Mouse (Mus musculus) ovary, postnatal 10 days (tissue): ENCODE results near the gene A2ml1.
A peak's percentile ranks its signal among the peaks of the same experiment; 100 is the strongest.
"Not testable (repeated sequence)": the region's sequence is repeated elsewhere in the genome, so short reads cannot be mapped to it uniquely, and the experiment has no call there.

Experiments used
- DNase-seq: peaks from one replicate; pipeline ENCODE4 v3.0.0; 2022; ENCODE audit warnings: low spot score

A2ml1 gene

GRCm38 (mm10) chr6:128581508-128581907 is at the start of gene A2ml1:
TSS of gene A2ml1 (minus strand) at chr6:128581608.
- no peak for DNase-seq

GRCm38 (mm10) chr6:128629771-128630739 is 48.6 kb upstream of the A2ml1 start:
- DNase-seq: peak; percentile 10

GRCm38 (mm10) chr6:128625246-128625645 is 43.8 kb upstream of the A2ml1 start:
- not testable (repeated sequence) for DNase-seq

GRCm38 (mm10) chr6:128624425-128624824 is 43.0 kb upstream of the A2ml1 start:
- no peak for DNase-seq

- DNase-seq: not testable (repeated sequence)
Measured at GRCm38 (mm10) chr6:128623433-128623832, 42.0 kb upstream of the A2ml1 start, which contains the start of gene Klrb1a. TSS of gene Klrb1a (minus strand) at chr6:128623533.

GRCm38 (mm10) chr6:128622733-128623132 is 41.3 kb upstream of the A2ml1 start:
- no peak for DNase-seq

GRCm38 (mm10) chr6:128606350-128606749 is 24.9 kb upstream of the A2ml1 start:
- no peak for DNase-seq

GRCm38 (mm10) chr6:128604512-128604911 is 23.1 kb upstream of the A2ml1 start:
- DNase-seq: no peak

GRCm38 (mm10) chr6:128602463-128603201 is 21.2 kb upstream of the A2ml1 start:
- DNase-seq: no peak

- DNase-seq: no peak
Measured at GRCm38 (mm10) chr6:128602026-128602425, 20.6 kb upstream of the A2ml1 start.

- no peak for DNase-seq
Measured at GRCm38 (mm10) chr6:128599555-128599954, 18.1 kb upstream of the A2ml1 start.

- no peak for DNase-seq
Measured at GRCm38 (mm10) chr6:128598256-128599047, 17.0 kb upstream of the A2ml1 start.

GRCm38 (mm10) chr6:128597121-128597522 is 15.7 kb upstream of the A2ml1 start:
- peak; percentile 15 for DNase-seq

- no peak for DNase-seq
Measured at GRCm38 (mm10) chr6:128594651-128595050, 13.2 kb upstream of the A2ml1 start.

- DNase-seq: no peak
Measured at GRCm38 (mm10) chr6:128589426-128589825, 8.0 kb upstream of the A2ml1 start.

- DNase-seq: no peak
Measured at GRCm38 (mm10) chr6:128587619-128588018, 6.2 kb upstream of the A2ml1 start.

- DNase-seq: no peak
Measured at GRCm38 (mm10) chr6:128585642-128586245, 4.3 kb upstream of the A2ml1 start.

GRCm38 (mm10) chr6:128584070-128584660 is 2.8 kb upstream of the A2ml1 start:
- no peak for DNase-seq

- no peak for DNase-seq
Measured at GRCm38 (mm10) chr6:128577301-128577700, 4.1 kb downstream of the A2ml1 start.

GRCm38 (mm10) chr6:128566589-128566988 is 14.8 kb downstream of the A2ml1 start:
- no peak for DNase-seq

GRCm38 (mm10) chr6:128554049-128554448 is 27.4 kb downstream of the A2ml1 start:
- DNase-seq: no peak
